Mouse (Mus musculus) spleen, adult 2 months (tissue): ENCODE data around the gene Urah. TPM values are rescaled to one million over a fixed set of nuclear protein-coding genes. Genes with fewer than 3 reads are reported as not detected.

Experiments used
- DNase-seq, 2 experiments: peaks; one replicate each; pipeline versions ENCODE4 v3.0.0 to v3.0.0-alpha.2; 2012 to 2021; ENCODE audit warnings: low spot score in 2 of 2, low read depth in 1 of 2
- H3K27ac ChIP-seq: fragments of 200-500 bp; 2 replicates; pipeline ENCODE4 v1.5.1; 2012; ENCODE audit warnings: low read length, inconsistent platforms; ENCODE audit not compliant: insufficient read depth
- H3K27me3 ChIP-seq: fragments of 200-500 bp; 2 replicates; pipeline ENCODE4 v1.6.1; 2012; ENCODE audit warnings: mild to moderate bottlenecking, moderate library complexity, low read length, inconsistent platforms; ENCODE audit not compliant: control insufficient read depth, insufficient read depth
- H3K36me3 ChIP-seq: fragments of 200-500 bp; 2 replicates; pipeline ENCODE4 v1.6.1; 2012; ENCODE audit warnings: mild to moderate bottlenecking, low read length, inconsistent platforms; ENCODE audit not compliant: control insufficient read depth, insufficient read depth
- H3K4me1 ChIP-seq: fragments of 200-500 bp; 2 replicates; pipeline ENCODE4 v1.6.1; 2011; ENCODE audit warnings: inconsistent platforms; ENCODE audit not compliant: control insufficient read depth, insufficient read depth, insufficient read length
- H3K4me3 ChIP-seq: fragments of 200-500 bp; 2 replicates; pipeline ENCODE4 v1.5.1; 2011; ENCODE audit warnings: mild to moderate bottlenecking, inconsistent platforms; ENCODE audit not compliant: insufficient read depth, insufficient read length; ENCODE audit errors: extremely low read depth
- CTCF ChIP-seq: fragments of 200-500 bp; IDR thresholded peaks from 2 replicates; pipeline ENCODE4 v1.5.1; 2011; ENCODE audit warnings: mild to moderate bottlenecking, inconsistent platforms; ENCODE audit not compliant: insufficient read depth, insufficient read length, insufficient replicate concordance; ENCODE audit errors: extremely low read depth
- POLR2A ChIP-seq: fragments of 200-500 bp; IDR thresholded peaks from 2 replicates; pipeline ENCODE4 v1.6.1; 2011; ENCODE audit warnings: low read depth, low read length, inconsistent platforms
- WGBS: fragments of 180-500 bp; shearing (Covaris S2); methylation state at CpG from one replicate; pipeline ENCODE4 v1.1.7; 2018; 5-methylcytosine and 5-hydroxymethylcytosine counted together
- polyA plus RNA-seq: library from polyadenylated mRNA; depleted of rRNA; stranded (reverse); fragments of >200 nt; gene quantifications from 2 replicates; pipeline ENCODE4 v1.2.3, GENCODE M21; 2012

Urah gene
- polyA plus RNA-seq, 1 experiment = 1.1 TPM

GRCm38 (mm10) chr7:140848591-140848990 lies 13.8 kb downstream of the Urah start:
- DNase-seq = no peak
- no peaks in the 10 kb centered on the region for H3K27me3 ChIP-seq
- H3K4me3 ChIP-seq = no peak overlapping the region
- H3K4me1 ChIP-seq = no peaks in the 10 kb centered on the region
- no peak for TF ChIP-seq CTCF
- no peak for TF ChIP-seq POLR2A
- peaks cover 4% of the 10 kb centered on the region for H3K36me3 ChIP-seq
- H3K27ac ChIP-seq = no peak overlapping the region
- WGBS = 93% methylated on average over 10 of the region's 10 CpGs

DNA sequence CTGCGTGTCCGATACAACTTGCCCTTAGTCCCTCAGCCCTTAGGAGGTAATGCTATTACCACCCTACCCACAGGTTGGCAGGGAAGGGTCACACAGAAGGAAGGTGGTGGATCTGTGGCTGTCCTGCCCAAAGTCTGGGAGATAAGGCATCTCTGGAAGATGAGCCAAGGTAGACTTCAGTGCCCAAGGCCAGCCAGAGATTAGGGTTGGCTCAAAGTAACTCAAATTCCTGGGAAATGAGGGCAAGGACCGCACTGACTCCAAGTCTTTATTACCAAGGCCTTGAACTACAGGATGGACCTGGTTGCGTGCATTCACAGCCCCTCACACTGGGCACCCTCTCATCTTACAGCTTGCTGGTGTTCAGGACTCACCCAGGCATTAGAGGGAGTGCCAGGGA lies 17.1 kb downstream of the Urah start:
- DNase-seq = no peak
- TF ChIP-seq CTCF = no peak
- TF ChIP-seq POLR2A = no peak
- no peak overlapping the region for H3K4me3 ChIP-seq
- H3K27ac ChIP-seq = no peak overlapping the region
- no peaks in the 10 kb centered on the region for H3K4me1 ChIP-seq
- 97% methylated on average over 4 of the region's 4 CpGs for whole genome bisulfite sequencing
- peaks cover 10% of the 10 kb centered on the region for H3K36me3 ChIP-seq
- no peaks in the 10 kb centered on the region for H3K27me3 ChIP-seq

- no peak overlapping the region for H3K4me3 ChIP-seq
- H3K36me3 ChIP-seq = peaks cover 10% of the 10 kb centered on the region
- TF ChIP-seq POLR2A (no peak), CTCF (no peak)
- no peaks in the 10 kb centered on the region for H3K27me3 ChIP-seq
- H3K4me1 ChIP-seq = peaks cover 6% of the 10 kb centered on the region
- DNase-seq = no peak
- WGBS = 82% methylated on average over 9 of the region's 9 CpGs
- H3K27ac ChIP-seq = no peak overlapping the region
Measured at GRCm38 (mm10) chr7:140853386-140853785, 18.6 kb downstream of the Urah start.

- no peak for DNase-seq
- peaks cover 16% of the 10 kb centered on the region for H3K36me3 ChIP-seq
- WGBS = 91% methylated on average over 18 of the region's 18 CpGs
- TF ChIP-seq CTCF = no peak
- no peak for TF ChIP-seq POLR2A
- H3K4me1 ChIP-seq = peaks cover 10% of the 10 kb centered on the region
- no peak overlapping the region for H3K4me3 ChIP-seq
- H3K27ac ChIP-seq = no peak overlapping the region
- no peaks in the 10 kb centered on the region for H3K27me3 ChIP-seq
Measured at GRCm38 (mm10) chr7:140854483-140854882, 19.7 kb downstream of the Urah start.

DNA sequence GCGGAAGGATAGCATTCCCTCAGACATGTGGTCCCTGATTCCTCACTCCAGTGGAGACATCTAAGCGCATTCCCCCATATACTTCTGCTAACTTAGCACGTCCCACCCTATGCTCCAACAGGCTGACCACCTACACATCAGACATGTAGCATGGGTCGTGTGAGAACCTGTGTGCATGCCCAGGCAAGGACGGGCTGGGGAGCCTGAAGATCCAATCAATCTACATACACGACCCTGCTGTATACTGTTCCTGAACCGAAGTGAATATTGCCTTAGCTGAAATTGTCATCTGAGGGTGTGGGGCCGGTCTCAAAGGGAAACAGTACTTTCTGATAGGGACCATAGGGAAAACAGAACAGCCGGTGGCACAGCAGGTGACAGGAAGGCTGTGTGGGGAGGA lies 20.4 kb downstream of the Urah start:
- peaks cover 10% of the 10 kb centered on the region for H3K4me1 ChIP-seq
- peak overlapping the region; percentile 86; the same call in 1 of the 2 replicates for H3K4me3 ChIP-seq
- H3K27ac ChIP-seq = no peak overlapping the region
- no peak for DNase-seq
- 71% methylated on average over 9 of the region's 9 CpGs for WGBS
- no peak for TF ChIP-seq CTCF
- no peak for TF ChIP-seq POLR2A
- peaks cover 16% of the 10 kb centered on the region for H3K36me3 ChIP-seq
- H3K27me3 ChIP-seq = no peaks in the 10 kb centered on the region

GRCm38 (mm10) chr7:140855860-140856784 lies 21.3 kb downstream of the Urah start, which contains the start of gene Gm45785:
Gene Gm45785 (minus strand): TSS chr7:140856331.
- peak within 1 kb of the TSS; percentile 73 for H3K27ac ChIP-seq
- under 1% methylated on average over 51 of the region's 51 CpGs for WGBS
- no peak for TF ChIP-seq CTCF
- peak; percentile 57 for TF ChIP-seq POLR2A
- peaks cover 10% of the 10 kb centered on the region for H3K4me1 ChIP-seq
- H3K36me3 ChIP-seq = peaks cover 22% of the 10 kb centered on the region
- peak within 1 kb of the TSS; percentile 86 for H3K4me3 ChIP-seq
- H3K27me3 ChIP-seq = no peaks in the 10 kb centered on the region
- DNase-seq = peak; percentile 47 to 74
